Mouse (Mus musculus) bone marrow macrophage, adult 2 months (primary cell): ENCODE results near the gene Krt1.

Experiments used
- CTCF ChIP-seq: IDR thresholded peaks from 2 replicates; pipeline ENCODE4 v1.5.1; 2012; ENCODE audit warnings: low read depth, mild to moderate bottlenecking, low read length, moderate library complexity
- POLR2A ChIP-seq: IDR thresholded peaks from 2 replicates; pipeline ENCODE4 v1.6.1; 2012; ENCODE audit warnings: mild to moderate bottlenecking, low read depth, low read length, borderline replicate concordance

DNA sequence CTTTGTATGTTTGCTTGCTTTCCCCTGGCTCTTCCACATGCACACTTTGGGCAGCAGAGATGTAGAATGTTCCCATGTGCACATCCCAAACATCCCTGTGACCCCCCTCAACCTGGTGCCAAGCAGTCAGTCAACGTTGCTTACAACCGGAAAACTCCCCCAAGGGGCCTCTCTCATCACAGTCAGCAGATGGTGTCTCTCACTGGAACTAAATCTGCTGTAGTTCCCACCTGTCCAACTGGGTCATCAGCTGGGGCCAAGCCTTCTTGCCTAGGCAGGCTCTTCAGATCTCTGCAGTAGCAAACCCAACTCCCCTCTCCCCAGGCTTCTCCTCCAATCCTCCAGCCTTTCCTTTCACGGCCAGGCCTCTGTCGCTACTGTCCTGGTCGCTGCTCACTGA is 6.1 kb upstream of the Krt1 start:
- TF ChIP-seq POLR2A: no peak
- no peak for TF ChIP-seq CTCF
